Mouse (Mus musculus): ENCODE results near the gene Gli2.

DNA sequence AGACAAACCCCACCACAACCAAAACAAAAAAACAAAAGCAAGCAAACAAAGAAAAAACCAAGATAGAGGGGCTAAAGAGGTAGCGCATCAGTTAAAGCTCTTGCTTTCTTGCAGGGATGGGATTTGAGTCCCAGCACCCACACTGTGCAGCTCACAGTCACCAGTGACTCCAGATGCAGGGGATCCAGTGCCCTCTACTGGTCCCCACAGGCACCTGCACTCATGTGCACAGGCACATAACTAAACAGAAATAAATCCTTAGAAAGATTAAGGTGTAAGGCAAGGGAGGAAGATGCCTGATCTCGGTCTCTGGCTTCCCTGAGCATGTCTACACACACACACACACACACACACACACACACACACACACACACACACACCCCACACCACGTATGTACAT lies 83.4 kb downstream of the Gli2 start:
- 0 out of 2 replicates have a peak, but pooled peaks have one; percentile 20 for TF ChIP-seq CTCF (IDR thresholded peaks at IDR 0.05; ENCODE audit: low read depth, low read length)
- TF ChIP-seq POLR2A (IDR thresholded peaks at IDR 0.05; ENCODE audit: extremely low read depth, insufficient read depth, low read length), result no peak

Data from liver, adult 2 months (tissue).